Mouse (Mus musculus) heart, adult 2 months (tissue): ENCODE results near the gene Dnajc28. TPM values are rescaled to one million over a fixed set of nuclear protein-coding genes. Genes with fewer than 3 reads are reported as not detected.

ENCODE experiments used
- DNase-seq, 2 experiments: peaks; one replicate each; pipeline ENCODE4 v3.0.0; 2021
- H3K27ac ChIP-seq: fragments of 200-600 bp; 2 replicates; pipeline ENCODE4 v1.8.1; 2022
- H3K27me3 ChIP-seq: fragments of 200-500 bp; 2 replicates; pipeline ENCODE4 v1.6.1; 2012; ENCODE audit warnings: mild to moderate bottlenecking, low read length, inconsistent platforms, mixed read lengths; ENCODE audit not compliant: control insufficient read depth, insufficient read depth
- H3K36me3 ChIP-seq: fragments of 200-500 bp; 2 replicates; pipeline ENCODE4 v1.6.1; 2012; ENCODE audit warnings: low read length, inconsistent platforms; ENCODE audit not compliant: control insufficient read depth, insufficient read depth
- H3K4me1 ChIP-seq: fragments of 200-500 bp; 2 replicates; pipeline ENCODE4 v1.6.1; 2011; ENCODE audit warnings: low read length; ENCODE audit not compliant: control insufficient read depth, insufficient read depth
- H3K4me3 ChIP-seq: fragments of 200-600 bp; 2 replicates; pipeline ENCODE4 v1.8.1; 2022
- H3K79me2 ChIP-seq: fragments of 200-500 bp; replicated peaks from 2 replicates; pipeline ENCODE4 v1.6.1; 2012; ENCODE audit warnings: mild to moderate bottlenecking, inconsistent platforms, low read length, moderate library complexity, mixed read lengths; ENCODE audit not compliant: control insufficient read depth, insufficient read depth
- H3K9ac ChIP-seq: fragments of 200-500 bp; 2 replicates; pipeline ENCODE4 v1.6.1; 2012; ENCODE audit warnings: low read depth, mild to moderate bottlenecking, control low read depth, inconsistent platforms, low read length, mixed read lengths
- CTCF ChIP-seq: fragments of 200-600 bp; IDR thresholded peaks from 2 replicates; pipeline ENCODE4 v1.8.1; 2022; ENCODE audit warnings: antibody characterized with exemption, mild to moderate bottlenecking, moderate library complexity
- EP300 ChIP-seq: fragments of 200-500 bp; IDR thresholded peaks from 2 replicates; pipeline ENCODE4 v1.6.1; 2011; ENCODE audit warnings: low read depth, low read length, control low read depth; ENCODE audit not compliant: insufficient read depth
- POLR2A ChIP-seq: fragments of 200-500 bp; IDR thresholded peaks from 2 replicates; pipeline ENCODE4 v1.6.1; 2011; ENCODE audit warnings: mild to moderate bottlenecking, low read depth, low read length, control low read depth; ENCODE audit not compliant: insufficient read depth
- WGBS: fragments of 180-500 bp; shearing (Covaris S2); methylation state at CpG from one replicate; pipeline ENCODE4 v1.1.7; 2018; 5-methylcytosine and 5-hydroxymethylcytosine counted together
- intact Hi-C: fragments of 180-260 bp; cut with DNase I; formaldehyde crosslinking; loops from one replicate; pipeline ENCODE4 v1.15.1; 2025
- polyA plus RNA-seq: library from polyadenylated mRNA; depleted of rRNA; stranded (reverse); fragments of >200 nt; gene quantifications from 2 replicates; pipeline ENCODE4 v1.2.3, GENCODE M21; 2012
- total RNA-seq, 2 experiments: library from RNA; stranded (reverse); gene quantifications; 2 replicates each; pipeline ENCODE4 v1.2.3; 2021

The Dnajc28 gene
- total and polyA plus RNA-seq, 3 experiments, result 9.8 to 34.1 (median 31.1) TPM

DNA sequence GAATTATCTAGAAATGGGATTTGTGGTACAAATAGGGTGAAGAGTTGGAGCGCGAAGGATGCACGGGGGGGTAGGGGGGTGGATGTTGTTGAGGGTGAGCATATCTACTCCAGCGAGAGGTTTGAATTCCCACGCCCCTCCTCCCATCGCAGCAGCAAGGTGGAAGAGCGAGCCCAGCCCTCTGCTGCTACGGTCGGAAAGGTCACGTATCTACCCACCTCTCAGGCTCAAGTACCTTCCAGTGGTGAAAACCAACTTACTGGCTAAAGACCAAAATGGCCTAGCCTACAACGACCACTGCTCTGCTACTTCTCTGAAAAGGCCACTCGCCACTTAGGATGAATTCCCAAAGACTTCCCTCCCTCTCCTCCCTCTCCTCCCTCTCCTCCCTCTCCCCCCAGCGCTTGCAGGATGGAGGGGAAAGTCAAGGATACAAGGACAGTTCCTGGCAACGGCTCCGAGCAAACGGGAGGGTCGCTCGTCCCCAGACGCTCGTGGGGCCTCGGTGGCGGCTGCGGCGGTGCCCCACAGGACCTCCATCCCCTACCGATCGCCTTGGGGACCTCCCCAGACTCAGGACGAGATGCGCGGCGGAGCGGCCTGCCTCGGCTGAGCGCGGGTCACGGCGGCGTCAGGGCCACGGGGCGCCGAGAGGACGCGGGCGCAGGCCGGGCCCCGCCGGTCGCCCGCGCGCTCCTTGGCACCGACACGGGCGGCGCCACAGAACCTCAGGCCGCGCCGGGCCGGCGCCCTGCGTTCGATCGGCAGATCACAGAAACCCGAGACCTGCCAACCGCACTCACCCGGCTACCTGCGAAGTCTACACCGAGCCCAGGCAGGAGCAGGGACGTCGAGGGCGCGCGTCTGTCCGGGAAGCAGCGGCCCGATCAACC lies 21.8 kb downstream of the Dnajc28 start:
- Histone ChIP-seq H3K4me1 (peaks cover 3% of the 10 kb centered on the region; the same call in 1 of the 2 replicates), H3K27ac (peak overlapping the region; percentile 89), H3K27me3 (no peaks in the 10 kb centered on the region), H3K36me3 (no peaks in the 10 kb centered on the region), H3K79me2 (peaks cover 2% of the 10 kb centered on the region; the same call in 1 of the 2 replicates), H3K9ac (peak overlapping the region; percentile 84), H3K4me3 (peak overlapping the region; percentile 86)
- DNase-seq, result peak in 1 of 2 experiments; percentile 19
- TF ChIP-seq EP300 (no peak), POLR2A (peak; percentile 64), CTCF (no peak)
- intact Hi-C loops, result loop anchor here (5.0 kb wide), 2 partner anchors 50 kb away; partner anchors contain the start of genes Gart, Ifngr2 and Son
- 2% methylated on average over 75 of the region's 75 CpGs for WGBS

DNA sequence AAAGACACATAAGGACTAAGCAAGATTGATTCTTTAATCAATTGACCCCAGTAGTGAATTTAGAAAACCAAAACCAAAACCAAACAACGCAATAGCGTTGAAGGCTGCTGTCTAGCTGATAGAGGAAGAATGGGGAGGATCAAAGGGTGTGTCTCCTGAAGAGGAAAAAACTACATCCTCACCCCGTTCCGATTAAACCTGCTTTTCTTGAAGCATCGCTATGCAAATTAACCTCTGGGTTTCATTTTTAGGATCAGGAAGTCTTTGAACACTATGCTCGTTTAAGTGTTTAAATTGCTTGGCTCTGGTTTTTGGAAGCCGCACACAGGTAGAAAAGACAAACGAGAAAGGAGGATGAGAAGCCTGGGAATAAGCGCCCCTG lies 22.4 kb downstream of the Dnajc28 start:
- H3K27ac ChIP-seq, result no peak overlapping the region
- TF ChIP-seq EP300, result no peak
- no peak for TF ChIP-seq CTCF
- no peak for TF ChIP-seq POLR2A
- H3K9ac ChIP-seq, result no peak overlapping the region; the same call in 1 of the 2 replicates
- peak overlapping the region; percentile 86 for H3K4me3 ChIP-seq
- no peaks in the 10 kb centered on the region for H3K27me3 ChIP-seq
- H3K4me1 ChIP-seq, result peaks cover 3% of the 10 kb centered on the region; the same call in 1 of the 2 replicates
- peaks cover 2% of the 10 kb centered on the region; the same call in 1 of the 2 replicates for H3K79me2 ChIP-seq
- intact Hi-C loops, result loop anchor here (5.0 kb wide), 2 partner anchors 49 to 51 kb away; partner anchors contain the start of genes Gart, Ifngr2 and Son
- no peaks in the 10 kb centered on the region for H3K36me3 ChIP-seq
- WGBS, result 28% methylated on average over 9 of the region's 9 CpGs
- no peak for DNase-seq

DNA sequence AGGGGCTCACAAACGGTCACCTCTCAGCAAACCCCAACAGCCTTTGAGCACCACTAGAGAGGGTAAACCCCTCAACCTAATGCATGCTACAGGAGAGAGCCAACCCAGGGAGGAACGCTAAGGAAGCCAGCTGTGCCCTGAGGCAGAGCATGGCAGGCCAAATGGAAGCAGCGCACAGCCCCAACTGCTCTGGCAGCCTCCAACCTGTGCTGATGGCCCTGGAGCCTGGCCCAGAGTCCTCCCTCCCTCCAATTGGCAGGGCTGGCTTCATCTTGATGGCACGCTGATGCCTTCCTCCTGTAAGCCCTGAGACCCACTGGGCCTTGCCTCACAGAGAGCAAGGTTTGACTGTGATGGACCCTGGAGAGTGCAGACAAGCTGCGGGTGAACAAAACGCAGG lies 23.8 kb downstream of the Dnajc28 start:
- intact Hi-C loops, result loop anchor here (5.0 kb wide), 2 partner anchors 48 to 52 kb away; partner anchors contain the start of genes Gart, Ifngr2 and Son
- Histone ChIP-seq H3K79me2 (peaks cover 4% of the 10 kb centered on the region; the same call in 1 of the 2 replicates), H3K27ac (no peak overlapping the region), H3K4me3 (no peak overlapping the region), H3K4me1 (peaks cover 3% of the 10 kb centered on the region; the same call in 1 of the 2 replicates), H3K27me3 (no peaks in the 10 kb centered on the region), H3K36me3 (no peaks in the 10 kb centered on the region), H3K9ac (no peak overlapping the region)
- TF ChIP-seq CTCF (no peak), EP300 (no peak), POLR2A (no peak)
- DNase-seq, result peak; percentile 42 to 70
- 63% methylated on average over 6 of the region's 6 CpGs for WGBS

DNA sequence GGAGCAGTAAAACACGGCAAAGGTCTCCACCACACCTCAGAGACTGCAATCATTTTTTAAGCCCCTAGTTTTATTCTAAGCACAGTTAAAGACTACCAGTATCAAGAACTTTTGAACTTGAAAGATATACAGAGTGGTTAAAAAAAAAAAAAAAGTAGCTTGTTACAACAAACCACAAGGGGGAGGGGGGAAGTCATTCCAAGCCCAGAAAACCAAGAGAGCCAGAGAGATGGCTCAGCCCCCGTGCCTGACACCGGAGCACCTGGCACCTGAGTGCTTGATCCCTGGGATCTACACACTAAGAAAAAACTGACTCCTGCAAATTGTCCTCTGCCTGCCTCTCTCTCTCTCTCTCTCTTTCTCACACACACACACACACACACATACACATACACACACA lies 25.6 kb downstream of the Dnajc28 start:
- Histone ChIP-seq H3K27ac (no peak overlapping the region), H3K36me3 (no peaks in the 10 kb centered on the region), H3K27me3 (no peaks in the 10 kb centered on the region), H3K4me1 (peaks cover 3% of the 10 kb centered on the region; the same call in 1 of the 2 replicates), H3K79me2 (peaks cover 4% of the 10 kb centered on the region), H3K9ac (no peak overlapping the region), H3K4me3 (no peak overlapping the region)
- 67% methylated on average over 3 of the region's 3 CpGs for WGBS
- no peak for DNase-seq
- intact Hi-C loops, result no loop called here
- TF ChIP-seq EP300 (no peak), CTCF (no peak), POLR2A (no peak)

DNA sequence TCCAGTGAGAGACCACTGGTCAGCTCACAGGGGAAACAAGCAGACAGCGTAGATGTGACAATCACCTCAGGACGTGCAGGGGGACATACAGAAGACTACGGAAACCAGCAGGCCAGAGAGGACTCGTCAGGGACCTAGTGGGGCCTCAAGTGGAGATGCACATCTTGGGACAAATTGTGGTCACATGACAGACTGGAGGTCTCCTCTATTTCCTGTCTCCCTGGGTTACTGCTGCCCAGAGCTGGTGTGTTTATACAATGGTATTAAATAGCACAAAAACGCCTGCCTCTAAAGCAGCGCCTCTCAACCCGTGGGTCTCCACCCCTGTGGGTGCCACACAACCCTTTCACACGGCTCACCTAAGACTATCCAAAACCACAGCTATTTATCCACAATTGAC lies 26.7 kb downstream of the Dnajc28 start:
- WGBS, result 66% methylated on average over 8 of the region's 8 CpGs
- H3K4me1 ChIP-seq, result peaks cover 3% of the 10 kb centered on the region; the same call in 1 of the 2 replicates
- H3K79me2 ChIP-seq, result peaks cover 4% of the 10 kb centered on the region
- H3K9ac ChIP-seq, result no peak overlapping the region
- intact Hi-C loops, result no loop called here
- H3K27ac ChIP-seq, result no peak overlapping the region
- no peaks in the 10 kb centered on the region for H3K27me3 ChIP-seq
- no peak for DNase-seq
- H3K36me3 ChIP-seq, result no peaks in the 10 kb centered on the region
- TF ChIP-seq CTCF (no peak), POLR2A (no peak), EP300 (no peak)
- no peak overlapping the region for H3K4me3 ChIP-seq

DNA sequence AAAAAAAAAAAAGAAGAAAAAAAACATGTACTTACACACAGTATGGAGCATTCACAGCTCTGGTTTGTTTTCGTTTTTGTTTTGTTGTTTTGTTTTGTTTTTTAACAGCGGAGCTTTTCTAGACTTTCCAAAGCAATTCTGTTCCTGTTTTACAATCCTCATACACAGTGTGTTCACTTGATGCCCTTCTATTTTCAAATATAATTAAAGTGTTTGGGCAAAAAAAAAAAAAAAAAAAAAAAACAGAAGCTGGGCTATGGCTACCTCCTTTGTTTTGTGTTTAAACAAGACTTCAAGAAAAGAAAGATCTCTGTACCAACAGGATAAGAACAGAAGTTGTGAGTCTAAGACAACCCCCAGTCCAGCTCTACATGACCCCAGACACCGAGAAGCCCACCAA lies 30.1 kb downstream of the Dnajc28 start:
- Histone ChIP-seq H3K27me3 (no peaks in the 10 kb centered on the region), H3K79me2 (peaks cover 4% of the 10 kb centered on the region), H3K4me3 (no peak overlapping the region), H3K9ac (no peak overlapping the region), H3K4me1 (no peaks in the 10 kb centered on the region), H3K27ac (no peak overlapping the region), H3K36me3 (no peaks in the 10 kb centered on the region)
- TF ChIP-seq POLR2A, result no peak
- TF ChIP-seq EP300, result no peak
- TF ChIP-seq CTCF, result no peak
- WGBS, result 83% methylated on average over 3 of the region's 3 CpGs
- DNase-seq, result no peak
- intact Hi-C loops, result no loop called here
